ENCODE assay signal across 7 mouse cellular contexts in genomic region chr17:27534718-27535117, GRCm38 (mm10). TPM values are rescaled to one million over a fixed set of nuclear protein-coding genes. Genes with fewer than 3 reads are reported as not detected.
DNase-seq lines count a peak whose midpoint lies in the region; ATAC-seq lines count a peak whose summit lies in the region.

No protein-coding gene starts in this region.

- H3K4me2 ChIP-seq in limb, embryonic 11.5 days (ENCODE audit: low read depth, severe bottlenecking), result no peak overlapping the region
- 0 out of 2 replicates have a peak overlapping the region, but pooled peaks have one; percentile 1 for H3K4me2 ChIP-seq in midbrain, embryonic 14.5 days (ENCODE audit: low read length)

- no peak overlapping the region for H3K4me3 ChIP-seq in limb, embryonic 11.5 days (ENCODE audit: low read depth, low read length)
- H3K4me3 ChIP-seq in midbrain, embryonic 14.5 days (replicated peaks; ENCODE audit: low read depth, low read length), result no peak overlapping the region

- no peaks in the 10 kb centered on the region for H3K9me3 ChIP-seq in limb, embryonic 11.5 days (ENCODE audit: control insufficient read depth, low read length)
- H3K9me3 ChIP-seq in midbrain, embryonic 14.5 days (ENCODE audit: control insufficient read depth, low read length), result no peaks in the 10 kb centered on the region

- DNase-seq in adrenal gland, adult 2 months, result peak; percentile 88
- DNase-seq in embryo, embryonic 11 days, result peak; percentile 92
- peak; percentile 79 to 84 for DNase-seq in gastrocnemius, postnatal 4 days (ENCODE audit: low spot score in 2 of 2)
- DNase-seq in kidney, adult 11 months, result peak; percentile 75
- DNase-seq in limb, embryonic 11.5 days (ENCODE audit: low spot score), result peak; percentile 98
- peak; percentile 95 for DNase-seq in midbrain, embryonic 14.5 days
- peak; percentile 72 for DNase-seq in spleen, adult 12 weeks (ENCODE audit: low spot score)

- no peaks in the 10 kb centered on the region for H3K36me3 ChIP-seq in limb, embryonic 11.5 days (ENCODE audit: control insufficient read depth, insufficient read depth, low read length)
- no peaks in the 10 kb centered on the region for H3K36me3 ChIP-seq in midbrain, embryonic 14.5 days (ENCODE audit: control insufficient read depth, insufficient read depth, low read length)

- no peaks in the 10 kb centered on the region for H3K4me1 ChIP-seq in limb, embryonic 11.5 days (ENCODE audit: control insufficient read depth, insufficient read depth, low read length)
- H3K4me1 ChIP-seq in midbrain, embryonic 14.5 days (ENCODE audit: control insufficient read depth, insufficient read depth, low read length), result no peaks in the 10 kb centered on the region

- no peaks in the 10 kb centered on the region for H3K27me3 ChIP-seq in limb, embryonic 11.5 days (ENCODE audit: control insufficient read depth, insufficient read depth, low read length)
- no peaks in the 10 kb centered on the region for H3K27me3 ChIP-seq in midbrain, embryonic 14.5 days (ENCODE audit: control insufficient read depth, insufficient read depth, low read length)

- no peak overlapping the region for H3K9ac ChIP-seq in limb, embryonic 11.5 days (ENCODE audit: low read length)
- H3K9ac ChIP-seq in midbrain, embryonic 14.5 days (replicated peaks; ENCODE audit: low read length), result no peak overlapping the region

- H3K27ac ChIP-seq in limb, embryonic 11.5 days (replicated peaks; ENCODE audit: low read depth, low read length), result no peak overlapping the region
- no peak overlapping the region for H3K27ac ChIP-seq in midbrain, embryonic 14.5 days (replicated peaks; ENCODE audit: low read depth, low read length)

- 6% methylated on average over 10 of the region's 10 CpGs for WGBS in limb, embryonic 11.5 days
- 3% methylated on average over 10 of the region's 10 CpGs for WGBS in midbrain, embryonic 14.5 days

- ATAC-seq in limb, embryonic 11.5 days (ENCODE audit: insufficient number of reproducible peaks, low FRiP score, low TSS enrichment, low read depth), result no peak
- ATAC-seq in midbrain, embryonic 14.5 days (ENCODE audit: low FRiP score, low TSS enrichment), result peak; percentile 60; the same call in 1 of the 2 replicates

RNA-seq across cellular contexts. Expression of gene Grm4, which starts 13.5 kb away (rescaled TPM):
- total RNA-seq in adrenal gland, adult 2 months (2021), result 1 to 10 TPM; 5.5 to 9.0 TPM
- polyA plus RNA-seq in adrenal gland, adult 2 months (2012; rRNA removed), result 0.08 and 0.31 TPM in 2 replicates
- under 1 TPM; 0.29 to 0.39 TPM for total RNA-seq in gastrocnemius, postnatal 4 days (2021)
- polyA plus RNA-seq in limb, embryonic 11.5 days (2014; fragmentation: Nextera tagmentation; extraction: Ambion mirVana), result 0.21 and 0.23 TPM in 2 replicates
- polyA plus RNA-seq in midbrain, embryonic 14.5 days (2014; fragmentation: Nextera tagmentation; extraction: Ambion mirVana), result 9.8 and 10.1 TPM in 2 replicates

RNA-seq across cellular contexts. Expression of gene Hmga1, which starts 21.6 kb away (rescaled TPM):
- 10 to 100 TPM; 12.2 to 26.8 TPM for total RNA-seq in adrenal gland, adult 2 months (2021)
- polyA plus RNA-seq in adrenal gland, adult 2 months (2012; rRNA removed), result 38.9 and 44.2 TPM in 2 replicates
- 10 to 100 TPM; 48.5 to 51.3 TPM for total RNA-seq in gastrocnemius, postnatal 4 days (2021)
- polyA plus RNA-seq in limb, embryonic 11.5 days (2014; fragmentation: Nextera tagmentation; extraction: Ambion mirVana), result 653 and 658 TPM in 2 replicates
- polyA plus RNA-seq in midbrain, embryonic 14.5 days (2014; fragmentation: Nextera tagmentation; extraction: Ambion mirVana), result 134 and 143 TPM in 2 replicates

RNA-seq across cellular contexts. Expression of gene AI413582, which starts 30.8 kb away (rescaled TPM):
- total RNA-seq in adrenal gland, adult 2 months (2021), result 10 to 100 TPM; 28.0 to 35.9 TPM
- polyA plus RNA-seq in adrenal gland, adult 2 months (2012; rRNA removed), result 64.8 and 65.5 TPM in 2 replicates
- 1 to 10 TPM; 5.4 to 7.0 TPM for total RNA-seq in gastrocnemius, postnatal 4 days (2021)
- 11.0 and 11.4 TPM in 2 replicates for polyA plus RNA-seq in limb, embryonic 11.5 days (2014; fragmentation: Nextera tagmentation; extraction: Ambion mirVana)
- polyA plus RNA-seq in midbrain, embryonic 14.5 days (2014; fragmentation: Nextera tagmentation; extraction: Ambion mirVana), result 51.9 and 74.5 TPM in 2 replicates
